Mouse (Mus musculus): Measurements from ENCODE around the gene Fut4. TPM values are rescaled to one million over a fixed set of nuclear protein-coding genes. Genes with fewer than 3 reads are reported as not detected.

Fut4 gene
- 12.8 and 16.7 TPM in 2 replicates for polyA plus RNA-seq (2012; rRNA removed)

DNA sequence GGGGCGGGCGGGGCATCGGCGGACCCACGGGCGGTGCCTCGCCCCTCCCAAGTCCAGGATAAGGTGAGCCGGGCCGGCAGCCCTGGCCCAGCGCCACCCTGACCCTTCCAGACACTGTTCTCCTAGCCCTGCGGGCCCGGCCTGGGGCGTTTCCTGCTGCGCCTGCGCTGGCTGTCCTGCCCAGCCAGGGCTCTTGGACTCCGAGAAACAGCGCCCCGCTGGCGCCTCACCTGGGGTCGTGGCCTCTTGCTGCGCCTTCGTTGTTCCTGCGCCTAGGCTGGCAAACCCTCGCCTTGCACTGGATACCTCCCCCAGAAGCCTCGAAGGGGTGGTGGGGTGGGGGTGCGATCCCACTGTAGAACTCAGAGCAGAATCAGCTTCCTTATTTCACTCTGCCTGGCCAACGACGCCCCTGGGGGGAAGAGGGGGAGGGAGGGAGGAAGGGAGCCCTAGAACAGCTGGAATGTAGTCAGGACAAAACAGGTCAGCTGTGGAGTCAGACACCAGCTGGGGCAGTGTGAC, at the start of gene Fut4:
Gene Fut4, minus strand, starts transcription at position 393 of the 522 bp plus-strand sequence.

DNA sequence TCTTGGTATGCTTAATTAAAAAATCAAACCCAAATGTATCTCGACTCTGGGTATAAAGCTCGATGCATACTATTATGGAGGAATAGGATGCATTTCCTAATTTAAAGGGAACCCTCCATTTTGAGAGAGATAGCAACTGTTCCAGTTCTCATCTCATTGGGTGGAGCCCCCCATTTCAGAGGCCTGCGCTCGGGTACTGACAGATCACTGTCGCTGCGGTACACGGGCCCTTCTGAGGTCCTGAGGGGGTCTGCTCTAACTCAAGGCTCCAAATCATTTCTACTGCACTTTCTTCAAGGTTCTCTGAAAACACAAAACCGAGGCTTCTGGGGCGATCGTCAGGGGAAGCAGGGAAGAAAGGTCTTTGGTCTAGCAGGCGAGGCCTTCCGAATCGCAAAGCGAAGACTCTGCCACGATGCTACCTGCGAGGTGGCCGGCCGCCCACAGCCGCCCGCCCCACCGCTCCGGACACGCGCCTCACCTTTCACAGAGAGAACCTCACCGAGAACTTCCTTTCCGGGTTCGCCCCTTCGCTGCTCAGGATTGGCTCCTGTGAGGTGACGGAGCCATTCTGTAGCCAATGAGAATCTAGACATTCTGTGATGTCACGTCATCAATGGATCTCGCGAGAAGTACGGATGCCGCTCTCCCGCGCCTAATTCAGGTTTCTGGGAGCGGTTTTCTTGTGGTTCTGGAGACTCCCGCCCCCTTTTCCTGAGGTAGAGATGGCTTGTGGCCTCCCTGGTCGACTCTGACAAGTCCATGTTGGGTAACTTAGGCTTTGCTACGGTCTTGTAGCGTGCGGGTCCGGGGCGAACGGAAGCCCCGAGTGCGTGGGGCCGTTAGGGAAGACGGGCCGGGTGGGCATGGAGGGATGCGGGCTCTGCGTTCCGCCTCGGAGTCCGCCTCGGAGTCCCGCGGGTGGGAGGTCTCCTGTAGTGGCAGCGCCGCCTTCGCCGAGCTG, 32.1 kb upstream of the Fut4 start, which contains the start of the genes Mre11a and Ankrd49:
Gene Mre11a, plus strand, starts transcription at position 616 of the 964 bp plus-strand sequence.
Gene Ankrd49, minus strand, starts transcription at position 818 of the 964 bp plus-strand sequence.

DNA sequence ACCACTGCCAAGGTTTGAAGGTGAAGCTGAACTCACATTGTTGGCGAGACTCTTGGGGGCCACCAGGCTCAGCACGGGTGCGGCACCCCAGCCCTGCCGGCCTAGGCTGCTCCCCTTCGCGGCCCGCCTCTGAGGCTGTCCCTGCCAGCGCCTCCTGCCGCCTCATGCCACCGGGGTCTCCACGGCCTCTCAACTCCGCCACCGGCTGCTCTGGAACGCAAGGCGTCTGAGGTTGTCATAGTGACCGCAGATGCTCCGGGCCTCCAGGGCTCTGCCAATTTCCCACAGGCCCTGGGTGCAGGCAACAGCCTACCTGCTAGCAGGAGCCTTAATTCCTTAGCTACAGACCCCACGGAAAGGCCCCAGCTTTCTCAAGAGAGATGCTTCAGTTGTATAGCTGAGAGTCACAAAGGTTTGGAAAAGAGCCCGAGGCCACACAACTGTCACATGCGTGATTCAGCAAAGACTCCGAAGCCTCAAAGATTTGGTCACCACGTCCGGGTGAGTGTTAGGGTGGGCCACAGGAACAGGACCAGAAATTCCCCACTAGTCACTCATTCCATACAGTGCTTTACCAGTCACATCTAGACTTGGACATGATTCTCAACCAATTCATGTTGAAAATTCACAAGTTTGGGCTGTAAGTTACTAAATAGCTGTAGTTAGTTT, 18.7 kb upstream of the Fut4 start, which contains the start of gene 1700012B09Rik:
Gene 1700012B09Rik, minus strand, starts transcription at position 228 of the 669 bp plus-strand sequence.

DNA sequence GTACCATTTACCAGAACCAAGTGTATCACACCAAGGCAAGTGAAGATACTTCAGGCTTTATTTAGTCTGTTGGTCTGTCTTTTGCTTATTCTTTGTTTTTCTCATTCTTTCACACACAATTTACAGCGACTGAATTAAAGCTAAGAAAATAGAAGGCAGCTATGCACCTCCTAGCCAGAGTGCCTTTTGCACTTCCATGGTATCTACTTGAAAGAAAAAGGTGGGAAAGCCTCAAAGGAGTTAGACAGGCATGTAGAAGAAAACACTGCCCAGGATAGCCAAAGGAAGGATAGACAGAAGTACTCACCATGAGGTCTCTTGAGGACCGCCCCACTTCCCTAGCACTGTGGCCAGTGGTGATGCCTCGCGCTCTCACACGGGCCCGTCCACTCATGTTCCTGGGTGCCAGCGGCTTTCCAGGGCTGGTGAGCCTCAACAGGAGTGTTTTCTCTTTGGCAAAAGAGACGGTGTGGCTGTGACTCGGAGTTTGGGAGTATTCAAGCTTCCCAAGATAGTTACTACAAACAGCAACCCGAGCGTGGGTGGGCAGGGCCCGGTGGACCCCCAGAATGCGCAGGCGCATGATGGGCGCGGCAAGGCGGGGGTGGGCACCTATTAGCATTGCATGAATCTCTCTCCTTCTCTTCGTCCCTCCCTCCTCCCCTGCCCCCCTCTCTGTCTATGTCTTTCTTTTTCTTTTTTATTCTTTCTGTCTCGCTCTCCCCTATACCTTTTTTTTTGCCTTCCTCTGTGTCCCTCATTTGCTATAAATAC, 11.9 kb downstream of the Fut4 start, which contains the start of gene Piwil4:
Gene Piwil4, minus strand, starts transcription at position 583 of the 774 bp plus-strand sequence.

Other genes with a start within 250 kb of the Fut4 start
- gene Amotl1, start 107.3 kb downstream of the Fut4 start, polyA plus RNA-seq (2012; rRNA removed), result 8.7 and 12.3 TPM in 2 replicates
- 0.77 and 0.92 TPM in 2 replicates for gene Piwil4, start 11.7 kb downstream of the Fut4 start, polyA plus RNA-seq (2012; rRNA removed)
- not detected in 2 replicates for gene 1700012B09Rik, start 18.6 kb upstream of the Fut4 start, polyA plus RNA-seq (2012; rRNA removed)
- gene Mre11a, start 32.3 kb upstream of the Fut4 start, polyA plus RNA-seq (2012; rRNA removed), result 0.35 and 0.64 TPM in 2 replicates
- 0.72 and 0.93 TPM in 2 replicates for gene Ankrd49, start 32.5 kb upstream of the Fut4 start, polyA plus RNA-seq (2012; rRNA removed)
- 0.09 TPM in 2 replicates for gene Gpr83, start 107.8 kb upstream of the Fut4 start, polyA plus RNA-seq (2012; rRNA removed)
- 0.28 TPM in 1 of 2 replicates, not detected in the other for gene Izumo1r, start 151.6 kb upstream of the Fut4 start, polyA plus RNA-seq (2012; rRNA removed)

All from stomach, adult 2 months (tissue).